Mouse (Mus musculus) cerebellum, adult 2 months (tissue): Measurements from ENCODE around the gene Tmtc4. TPM values are rescaled to one million over a fixed set of nuclear protein-coding genes. Genes with fewer than 3 reads are reported as not detected.

Experiments used
- DNase-seq, 2 experiments: peaks; one replicate each; pipeline ENCODE4 v3.0.0; 2021
- H3K27ac ChIP-seq: fragments of 200-500 bp; 2 replicates; pipeline ENCODE4 v1.5.1; 2012; ENCODE audit warnings: low read length, control low read depth, inconsistent platforms; ENCODE audit not compliant: insufficient read depth
- H3K27me3 ChIP-seq: fragments of 200-500 bp; 2 replicates; pipeline ENCODE4 v1.6.1; 2012; ENCODE audit warnings: inconsistent platforms, mild to moderate bottlenecking, low read length, moderate library complexity; ENCODE audit not compliant: control insufficient read depth, insufficient read depth
- H3K4me1 ChIP-seq: fragments of 200-500 bp; 2 replicates; pipeline ENCODE4 v1.6.1; 2011; ENCODE audit warnings: low read length; ENCODE audit not compliant: control insufficient read depth, insufficient read depth
- H3K4me3 ChIP-seq: fragments of 200-500 bp; replicated peaks from 2 replicates; pipeline ENCODE3; 2011; ENCODE audit warnings: mild to moderate bottlenecking, low read depth, low read length, control low read depth; ENCODE audit not compliant: insufficient read depth
- CTCF ChIP-seq: fragments of 200-500 bp; IDR thresholded peaks from 2 replicates; pipeline ENCODE4 v1.5.1; 2011; ENCODE audit warnings: low read depth, mild to moderate bottlenecking, control low read depth, low read length, moderate library complexity, borderline replicate concordance; ENCODE audit not compliant: insufficient read depth
- POLR2A ChIP-seq: fragments of 200-500 bp; IDR thresholded peaks from 2 replicates; pipeline ENCODE4 v1.6.1; 2011; ENCODE audit warnings: low read length, control low read depth, borderline replicate concordance; ENCODE audit not compliant: insufficient read depth
- WGBS: fragments of 180-500 bp; shearing (Covaris S2); methylation state at CpG from one replicate; pipeline ENCODE4 v1.1.7; 2018; 5-methylcytosine and 5-hydroxymethylcytosine counted together
- polyA plus RNA-seq: library from polyadenylated mRNA; depleted of rRNA; stranded (reverse); fragments of >200 nt; gene quantifications from 2 replicates; pipeline ENCODE4 v1.2.3, GENCODE M21; 2012; rRNA removed

The Tmtc4 gene
- polyA plus RNA-seq, 1 experiment: 31.2 TPM

DNA sequence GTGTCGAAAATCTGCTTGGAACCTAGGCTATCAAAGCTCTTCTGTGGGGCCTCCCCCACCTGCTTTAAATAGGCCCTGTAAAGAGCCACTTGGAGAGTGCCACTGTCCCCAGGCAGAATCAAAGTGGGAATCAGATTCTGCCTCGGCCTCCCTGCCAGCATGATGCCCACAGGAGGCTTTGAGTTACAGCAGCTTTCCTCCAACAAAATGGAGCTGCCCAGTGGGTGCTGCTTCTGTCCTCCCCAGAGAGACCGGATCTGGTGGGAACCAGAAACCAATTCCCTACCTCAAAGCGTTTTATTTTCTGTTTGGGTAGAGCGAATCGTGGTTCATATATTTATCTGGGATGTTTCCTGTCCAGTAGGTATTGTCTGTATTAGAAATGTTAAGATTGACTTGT is 108.2 kb downstream of the Tmtc4 start:
- WGBS: 13% methylated on average over 6 of the region's 6 CpGs
- DNase-seq: peak; percentile 45 to 64
- Histone ChIP-seq H3K27me3 (no peaks in the 10 kb centered on the region), H3K4me1 (peaks cover 34% of the 10 kb centered on the region), H3K27ac (peak overlapping the region; percentile 88), H3K4me3 (no peak overlapping the region)
- TF ChIP-seq POLR2A (no peak), CTCF (no peak)

DNA sequence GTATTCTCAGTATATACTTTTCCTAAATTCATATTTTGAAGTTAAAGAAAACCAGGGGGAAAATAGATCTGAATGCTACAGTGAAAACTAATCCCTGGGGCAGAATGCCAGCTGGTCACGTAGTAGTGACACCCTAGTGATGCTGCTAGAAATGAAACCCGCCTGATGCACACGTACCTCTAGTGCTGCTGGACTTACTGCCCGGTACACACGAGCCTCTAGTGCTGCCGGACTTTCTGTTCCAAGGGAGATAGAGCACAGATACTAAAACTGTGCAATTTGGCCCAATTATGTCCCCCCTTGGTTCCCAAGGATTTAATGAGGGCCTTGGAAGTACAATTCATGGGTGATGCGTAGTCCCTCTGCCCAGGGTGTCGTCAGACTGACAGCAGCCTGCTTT is 108.8 kb downstream of the Tmtc4 start:
- TF ChIP-seq CTCF (no peak), POLR2A (no peak)
- Histone ChIP-seq H3K27me3 (no peaks in the 10 kb centered on the region), H3K27ac (peak overlapping the region; percentile 88), H3K4me3 (no peak overlapping the region), H3K4me1 (peaks cover 29% of the 10 kb centered on the region; the same call in 1 of the 2 replicates)
- 26% methylated on average over 8 of the region's 8 CpGs for WGBS
- DNase-seq: peak; percentile 59 to 60

- TF ChIP-seq CTCF: no peak
- TF ChIP-seq POLR2A: no peak
Measured at GRCm38 (mm10) chr14:122872612-122873011, 111.2 kb downstream of the Tmtc4 start.

GRCm38 (mm10) chr14:122871841-122872580 is 111.8 kb downstream of the Tmtc4 start:
- WGBS: 77% methylated on average over 4 of the region's 4 CpGs
- DNase-seq: no peak
- TF ChIP-seq CTCF (no peak), POLR2A (no peak)

More at GRCm38 (mm10) chr14:122872612-122873011, 111.2 kb downstream of the Tmtc4 start:
- Histone ChIP-seq H3K4me1 (peaks cover 23% of the 10 kb centered on the region; the same call in 1 of the 2 replicates), H3K4me3 (no peak overlapping the region), H3K27me3 (no peaks in the 10 kb centered on the region), H3K27ac (no peak overlapping the region)
- WGBS: 81% methylated on average over 6 of the region's 6 CpGs
- no peak for DNase-seq

DNA sequence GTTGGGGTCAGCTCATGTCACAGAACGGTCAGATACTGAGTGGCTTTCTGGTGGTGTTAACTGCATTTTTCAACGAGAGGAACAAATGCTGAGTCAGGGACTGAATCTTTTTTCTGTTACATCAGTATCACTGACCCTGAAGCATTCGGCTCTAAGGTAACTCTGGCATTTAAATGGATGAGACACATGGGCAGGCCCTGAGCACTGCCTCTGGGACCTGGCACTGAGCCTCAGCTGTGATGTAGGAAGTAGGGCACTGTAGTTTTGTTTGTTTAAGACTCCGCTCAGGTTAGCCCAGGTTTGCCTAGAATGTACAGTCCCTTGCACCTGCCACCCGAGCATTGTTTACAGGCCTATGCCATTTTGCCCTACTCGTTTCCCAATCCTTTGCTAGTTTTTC is 114.0 kb downstream of the Tmtc4 start:
- Histone ChIP-seq H3K27me3 (no peaks in the 10 kb centered on the region), H3K27ac (no peak overlapping the region), H3K4me3 (no peak overlapping the region), H3K4me1 (peaks cover 7% of the 10 kb centered on the region; the same call in 1 of the 2 replicates)
- WGBS: 56% methylated on average over 6 of the region's 6 CpGs
- TF ChIP-seq CTCF: no peak
- TF ChIP-seq POLR2A: no peak
- DNase-seq: peak in 1 of 2 experiments; percentile 53

More at GRCm38 (mm10) chr14:122871841-122872580, 111.8 kb downstream of the Tmtc4 start:
- Histone ChIP-seq H3K27me3 (no peaks in the 10 kb centered on the region), H3K4me3 (no peak overlapping the region), H3K4me1 (peaks cover 23% of the 10 kb centered on the region; the same call in 1 of the 2 replicates), H3K27ac (no peak overlapping the region)

Other genes with a start within 250 kb of the Tmtc4 start
- 137 and 143 TPM in 2 replicates for gene Ggact, start 70.3 kb downstream of the Tmtc4 start, polyA plus RNA-seq